Mouse (Mus musculus): Measurements from ENCODE around the gene Map2k5. TPM values are rescaled to one million over a fixed set of nuclear protein-coding genes. Genes with fewer than 3 reads are reported as not detected.
A peak's percentile ranks its signal among the peaks of the same experiment; 100 is the strongest.

Map2k5 gene
- polyA plus RNA-seq, 1 experiment from 2014 or later, result 35.4 TPM

DNA sequence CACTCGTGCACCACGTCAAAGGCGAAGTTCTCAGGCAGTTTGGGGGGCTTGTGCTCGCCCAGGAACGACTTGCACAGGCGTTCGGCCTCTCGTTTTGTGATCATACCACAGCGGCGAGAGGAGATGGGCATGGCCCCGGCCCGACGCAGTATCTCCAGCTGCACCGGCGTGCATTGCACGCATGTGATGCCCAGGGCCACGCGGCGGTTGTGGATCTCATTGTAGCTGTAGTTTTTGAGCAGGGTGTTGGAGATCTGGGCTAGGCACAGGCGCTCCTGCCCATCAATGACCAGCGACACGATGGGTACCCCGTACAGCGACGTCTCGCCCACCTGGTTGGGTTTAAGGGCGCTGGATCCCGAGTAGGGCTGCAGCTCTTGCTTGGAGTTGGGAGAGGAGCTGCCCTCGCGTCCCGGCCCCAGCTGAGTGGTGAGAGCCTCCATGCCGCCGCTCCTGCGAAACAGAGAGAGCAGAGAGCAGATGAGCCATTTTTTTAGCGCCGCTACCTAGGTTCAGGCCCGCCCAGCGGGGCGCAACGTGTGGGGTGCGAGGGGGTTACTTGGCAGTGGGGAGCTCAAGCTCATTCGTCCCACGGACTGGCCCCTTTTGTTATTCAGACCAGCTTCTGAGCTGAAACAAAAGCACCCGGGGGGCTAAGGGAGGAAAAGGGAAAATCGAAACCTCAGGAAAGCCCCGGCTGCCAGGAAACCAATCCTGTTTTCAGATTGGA is 231.4 kb downstream of the Map2k5 start:
- Histone ChIP-seq H3K4me1 (ENCODE audit: control insufficient read depth, insufficient read depth, low read length) (peaks cover 8% of the 10 kb centered on the region), H3K27me3 (ENCODE audit: control insufficient read depth, insufficient read depth, low read length) (peaks cover 97% of the 10 kb centered on the region), H3K27ac (replicated peaks; ENCODE audit: low read depth, low read length) (no peak overlapping the region), H3K4me2 (ENCODE audit: low read depth, low read length) (peak overlapping the region; percentile 21; the same call in 1 of the 2 replicates), H3K9ac (replicated peaks; ENCODE audit: low read length) (0 out of 2 replicates have a peak overlapping the region, but pooled peaks have one; percentile 6), H3K36me3 (replicated peaks; ENCODE audit: control insufficient read depth, insufficient read depth, low read depth, low read length) (no peaks in the 10 kb centered on the region), H3K4me3 (ENCODE audit: low read depth, low read length) (peak overlapping the region; percentile 18), H3K9me3 (replicated peaks; ENCODE audit: control insufficient read depth, low read length) (no peaks in the 10 kb centered on the region)
- 1% methylated on average over 46 of the region's 46 CpGs for WGBS
- ATAC-seq (replicated peaks; ENCODE audit: insufficient number of reproducible peaks, low FRiP score, low TSS enrichment, low read depth) (no peak), DNase-seq (ENCODE audit: low spot score) (peak; percentile 20)

DNA sequence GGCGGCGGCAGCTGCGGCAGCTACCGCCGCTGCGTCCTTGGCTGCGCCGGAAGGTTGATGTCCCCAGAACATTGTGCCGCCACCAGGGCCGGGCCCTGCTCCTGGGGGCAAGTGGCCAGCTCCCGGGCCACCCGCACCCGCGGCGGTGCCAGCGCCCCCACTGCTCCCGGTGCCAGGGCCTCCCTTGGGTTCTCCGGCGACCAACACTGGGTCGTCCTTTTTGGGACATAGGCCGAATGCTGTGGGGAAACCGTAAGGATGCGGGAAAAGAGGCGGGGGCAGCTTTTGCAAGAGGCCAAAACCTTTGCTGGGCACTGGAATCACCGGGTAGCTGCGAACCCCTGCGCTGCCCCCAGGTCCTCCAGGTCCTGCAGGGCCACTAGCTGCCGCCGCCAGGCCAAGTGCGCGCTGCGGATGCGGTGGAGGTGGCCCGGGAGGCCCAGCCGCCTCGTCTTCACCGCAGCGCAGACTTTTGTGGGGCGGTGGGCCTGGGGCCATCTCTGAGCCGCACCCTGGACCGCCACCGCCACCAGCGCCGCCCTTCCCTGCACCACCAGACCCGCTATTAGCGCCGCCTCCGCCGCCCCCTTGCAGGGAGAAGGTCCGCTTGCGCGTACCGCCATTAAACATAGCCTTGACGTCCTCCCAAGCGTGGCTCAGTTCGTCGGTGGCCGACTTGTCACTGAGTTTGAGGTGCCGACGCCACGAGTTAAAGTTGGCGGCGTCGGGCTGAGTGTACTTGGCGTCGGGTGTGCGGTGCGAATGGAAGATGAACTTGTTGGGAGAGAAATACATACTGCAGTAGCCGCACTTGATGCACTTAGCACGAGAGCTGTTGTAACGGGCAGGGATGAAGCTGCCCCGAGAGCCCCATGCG is 232.2 kb downstream of the Map2k5 start:
- peaks cover 97% of the 10 kb centered on the region for H3K27me3 ChIP-seq (ENCODE audit: control insufficient read depth, insufficient read depth, low read length)
- H3K4me2 ChIP-seq (ENCODE audit: low read depth, low read length), result peak overlapping the region; percentile 25
- H3K9ac ChIP-seq (replicated peaks; ENCODE audit: low read length), result no peak overlapping the region
- H3K4me1 ChIP-seq (ENCODE audit: control insufficient read depth, insufficient read depth, low read length), result peaks cover 8% of the 10 kb centered on the region
- no peaks in the 10 kb centered on the region for H3K36me3 ChIP-seq (replicated peaks; ENCODE audit: control insufficient read depth, insufficient read depth, low read depth, low read length)
- no peak overlapping the region; the same call in 1 of the 2 replicates for H3K4me3 ChIP-seq (ENCODE audit: low read depth, low read length)
- WGBS, result 1% methylated on average over 67 of the region's 73 CpGs
- H3K9me3 ChIP-seq (replicated peaks; ENCODE audit: control insufficient read depth, low read length), result no peaks in the 10 kb centered on the region
- ATAC-seq (replicated peaks; ENCODE audit: insufficient number of reproducible peaks, low FRiP score, low TSS enrichment, low read depth), result no peak
- no peak for DNase-seq (ENCODE audit: low spot score)
- H3K27ac ChIP-seq (replicated peaks; ENCODE audit: low read depth, low read length), result no peak overlapping the region

DNA sequence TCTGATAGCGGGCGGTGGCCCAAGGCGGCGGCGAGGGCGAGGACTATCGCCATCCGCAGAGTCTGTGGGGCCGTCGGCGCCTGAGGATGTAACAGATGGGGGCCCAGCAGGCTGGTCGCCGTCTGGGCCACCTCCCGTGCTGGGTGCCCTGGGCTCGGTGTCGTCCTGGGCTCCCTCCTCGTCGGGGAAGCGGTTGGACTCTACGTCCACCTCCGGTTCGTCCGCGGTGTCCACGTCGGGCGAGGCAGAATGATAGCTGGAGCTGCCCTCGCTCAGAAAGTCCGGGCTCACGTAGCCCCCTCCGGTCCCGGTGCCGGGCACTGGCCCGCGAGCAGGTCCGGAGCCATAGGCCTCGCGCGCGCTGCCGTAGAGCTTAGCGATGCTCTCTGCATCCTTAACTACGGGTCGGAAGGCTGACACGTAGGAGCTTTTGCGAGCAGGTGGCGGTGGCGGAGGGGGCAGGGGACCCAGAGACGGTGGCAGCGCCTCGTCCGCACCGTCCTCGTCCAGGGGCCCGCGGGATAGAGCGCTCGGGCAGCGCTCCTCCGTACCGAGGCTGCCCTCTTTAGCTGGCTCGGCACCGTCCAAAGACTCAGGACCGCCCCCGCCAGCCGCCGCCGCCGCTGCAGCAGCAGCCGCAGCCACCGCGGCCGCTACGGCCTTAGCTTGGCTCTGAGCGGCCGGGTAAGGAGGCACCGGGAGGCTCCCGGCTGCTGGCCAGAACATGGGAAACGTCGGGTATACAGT is 233.0 kb downstream of the Map2k5 start:
- no peaks in the 10 kb centered on the region for H3K36me3 ChIP-seq (replicated peaks; ENCODE audit: control insufficient read depth, insufficient read depth, low read depth, low read length)
- ATAC-seq (replicated peaks; ENCODE audit: insufficient number of reproducible peaks, low FRiP score, low TSS enrichment, low read depth) (no peak), DNase-seq (ENCODE audit: low spot score) (peak; percentile 35)
- peak overlapping the region; percentile 5 for H3K4me2 ChIP-seq (ENCODE audit: low read depth, low read length)
- no peaks in the 10 kb centered on the region for H3K9me3 ChIP-seq (replicated peaks; ENCODE audit: control insufficient read depth, low read length)
- H3K4me3 ChIP-seq (ENCODE audit: low read depth, low read length), result peak overlapping the region; percentile 2; the same call in 1 of the 2 replicates
- WGBS, result 1% methylated on average over 67 of the region's 80 CpGs
- peaks cover 98% of the 10 kb centered on the region for H3K27me3 ChIP-seq (ENCODE audit: control insufficient read depth, insufficient read depth, low read length)
- H3K27ac ChIP-seq (replicated peaks; ENCODE audit: low read depth, low read length), result no peak overlapping the region
- H3K4me1 ChIP-seq (ENCODE audit: control insufficient read depth, insufficient read depth, low read length), result peaks cover 8% of the 10 kb centered on the region
- no peak overlapping the region for H3K9ac ChIP-seq (replicated peaks; ENCODE audit: low read length)

DNA sequence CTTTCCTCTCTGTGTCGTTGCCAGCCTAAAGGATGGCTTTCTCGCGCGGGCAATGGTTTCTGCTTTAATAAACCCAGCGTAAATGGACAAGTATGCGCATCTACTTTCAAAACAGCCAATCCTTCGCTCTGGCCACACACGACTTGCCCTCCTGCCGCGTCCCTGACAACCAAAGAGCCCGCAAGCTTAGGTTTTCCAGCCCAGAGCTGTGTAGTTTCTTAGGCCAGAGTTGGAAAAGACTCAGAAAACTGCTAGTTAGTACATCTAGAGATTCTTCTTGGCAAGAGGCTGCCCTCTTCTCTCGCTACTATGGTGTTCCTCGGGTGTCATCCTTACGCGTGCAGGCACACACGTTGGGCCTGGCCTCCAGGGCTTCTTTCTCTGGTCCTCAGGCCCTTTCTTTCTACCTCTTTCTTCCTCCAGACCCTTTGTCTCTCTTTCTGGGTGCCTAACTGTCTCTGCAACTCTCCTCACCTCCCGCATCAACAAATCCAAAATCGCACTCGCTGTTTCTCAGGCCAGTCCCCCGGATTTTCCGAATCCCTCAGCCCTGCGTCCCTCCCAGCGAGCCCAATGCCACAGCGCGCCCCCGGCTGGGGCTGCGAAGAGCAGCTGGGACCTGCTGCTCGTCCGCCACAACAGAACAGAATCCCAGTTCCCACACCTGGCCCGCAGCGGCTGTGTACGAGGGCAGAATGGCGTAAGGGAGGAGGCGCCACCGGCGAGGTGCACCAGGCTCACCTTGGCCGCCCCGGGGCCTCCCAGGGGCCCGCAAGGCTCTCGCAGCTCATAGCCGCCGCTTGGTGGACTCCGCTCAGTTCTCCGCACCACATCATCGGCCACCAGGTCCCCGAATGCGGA is 233.8 kb downstream of the Map2k5 start:
- ATAC-seq (replicated peaks; ENCODE audit: insufficient number of reproducible peaks, low FRiP score, low TSS enrichment, low read depth) (no peak), DNase-seq (ENCODE audit: low spot score) (peak; percentile 33)
- peaks cover 97% of the 10 kb centered on the region for H3K27me3 ChIP-seq (ENCODE audit: control insufficient read depth, insufficient read depth, low read length)
- no peak overlapping the region; the same call in 1 of the 2 replicates for H3K4me2 ChIP-seq (ENCODE audit: low read depth, low read length)
- H3K4me1 ChIP-seq (ENCODE audit: control insufficient read depth, insufficient read depth, low read length), result peaks cover 2% of the 10 kb centered on the region
- WGBS, result under 1% methylated on average over 47 of the region's 47 CpGs
- H3K9ac ChIP-seq (replicated peaks; ENCODE audit: low read length), result no peak overlapping the region
- no peak overlapping the region for H3K27ac ChIP-seq (replicated peaks; ENCODE audit: low read depth, low read length)
- H3K36me3 ChIP-seq (replicated peaks; ENCODE audit: control insufficient read depth, insufficient read depth, low read depth, low read length), result no peaks in the 10 kb centered on the region
- no peaks in the 10 kb centered on the region for H3K9me3 ChIP-seq (replicated peaks; ENCODE audit: control insufficient read depth, low read length)
- peak overlapping the region; percentile 9 for H3K4me3 ChIP-seq (ENCODE audit: low read depth, low read length)

DNA sequence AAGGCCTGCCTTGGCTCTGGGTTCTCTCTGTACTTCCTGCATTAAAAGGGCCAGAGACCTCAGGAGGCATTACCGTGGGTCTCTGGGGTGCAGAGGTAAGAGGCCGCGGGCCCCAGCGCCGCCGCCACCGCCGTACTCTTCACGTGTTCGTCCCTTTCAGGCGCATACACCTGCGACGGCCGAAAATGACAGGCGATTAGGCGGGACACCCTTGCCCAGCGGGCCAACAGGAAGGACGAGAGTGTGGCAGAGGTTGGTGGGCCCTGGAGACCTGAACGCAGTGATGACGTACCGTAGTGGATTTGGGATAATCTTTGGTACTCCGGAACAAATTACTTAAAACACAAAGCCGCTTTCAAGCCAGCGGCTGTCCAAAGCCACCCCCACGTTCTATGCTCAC is 234.5 kb downstream of the Map2k5 start:
- ATAC-seq (replicated peaks; ENCODE audit: insufficient number of reproducible peaks, low FRiP score, low TSS enrichment, low read depth), result no peak
- Histone ChIP-seq H3K9me3 (replicated peaks; ENCODE audit: control insufficient read depth, low read length) (no peaks in the 10 kb centered on the region), H3K9ac (replicated peaks; ENCODE audit: low read length) (no peak overlapping the region), H3K36me3 (replicated peaks; ENCODE audit: control insufficient read depth, insufficient read depth, low read depth, low read length) (no peaks in the 10 kb centered on the region), H3K27me3 (ENCODE audit: control insufficient read depth, insufficient read depth, low read length) (peaks cover 97% of the 10 kb centered on the region), H3K4me2 (ENCODE audit: low read depth, low read length) (no peak overlapping the region), H3K27ac (replicated peaks; ENCODE audit: low read depth, low read length) (no peak overlapping the region), H3K4me3 (ENCODE audit: low read depth, low read length) (peak overlapping the region; percentile 9), H3K4me1 (ENCODE audit: control insufficient read depth, insufficient read depth, low read length) (peaks cover 4% of the 10 kb centered on the region)
- DNase-seq (ENCODE audit: low spot score), result no peak
- WGBS, result 1% methylated on average over 25 of the region's 25 CpGs

DNA sequence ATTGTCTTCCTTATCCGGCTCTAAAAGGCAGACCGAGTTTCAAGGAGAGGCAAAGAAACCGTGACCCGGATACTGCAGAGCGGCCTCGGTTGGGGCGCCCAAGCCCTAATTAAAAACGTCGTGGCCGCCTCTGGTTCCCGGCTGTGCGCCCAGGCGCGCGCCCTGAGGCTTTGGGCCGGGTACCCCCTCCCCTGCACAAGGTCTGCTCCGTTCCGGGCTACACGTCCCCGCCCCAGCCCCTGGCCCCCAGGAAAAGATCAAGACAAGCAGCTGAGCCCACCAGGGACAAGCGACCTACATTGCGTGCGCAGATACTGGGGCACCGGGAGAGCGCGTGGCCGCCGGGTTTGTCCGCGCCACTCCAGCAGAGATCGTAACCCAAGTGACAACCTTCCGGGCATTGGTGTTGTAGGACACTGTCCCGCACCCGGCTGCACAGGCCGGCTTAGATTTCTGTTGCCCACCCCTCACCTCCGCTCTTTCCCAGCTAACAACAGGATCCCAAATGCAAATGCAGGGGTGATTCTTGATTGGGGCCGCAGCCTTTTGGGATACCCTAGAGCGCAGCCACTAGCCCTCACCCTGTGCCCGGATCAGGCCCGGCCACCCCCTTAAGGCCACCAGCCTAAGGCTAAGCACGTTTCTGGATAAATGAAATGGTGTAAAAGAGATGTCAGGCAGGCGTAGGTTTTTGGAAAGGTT is 235.2 kb downstream of the Map2k5 start:
- Histone ChIP-seq H3K9ac (replicated peaks; ENCODE audit: low read length) (no peak overlapping the region; the same call in 1 of the 2 replicates), H3K4me1 (ENCODE audit: control insufficient read depth, insufficient read depth, low read length) (peaks cover 5% of the 10 kb centered on the region), H3K36me3 (replicated peaks; ENCODE audit: control insufficient read depth, insufficient read depth, low read depth, low read length) (no peaks in the 10 kb centered on the region), H3K27me3 (ENCODE audit: control insufficient read depth, insufficient read depth, low read length) (peaks cover 97% of the 10 kb centered on the region), H3K27ac (replicated peaks; ENCODE audit: low read depth, low read length) (no peak overlapping the region), H3K4me3 (ENCODE audit: low read depth, low read length) (0 out of 2 replicates have a peak overlapping the region, but pooled peaks have one; percentile 5), H3K4me2 (ENCODE audit: low read depth, low read length) (peak overlapping the region; percentile 16; the same call in 1 of the 2 replicates), H3K9me3 (replicated peaks; ENCODE audit: control insufficient read depth, low read length) (no peaks in the 10 kb centered on the region)
- under 1% methylated on average over 42 of the region's 42 CpGs for WGBS
- no peak for ATAC-seq (replicated peaks; ENCODE audit: insufficient number of reproducible peaks, low FRiP score, low TSS enrichment, low read depth)
- DNase-seq (ENCODE audit: low spot score), result peak; percentile 17
